Mouse (Mus musculus): ENCODE measurements around the gene Manf.

Gene Manf

GRCm38 (mm10) chr9:106891829-106892551 is at the start of gene Manf:
Gene Manf (minus strand): TSS chr9:106891979.
- in situ Hi-C loops (cut with MboI, MseI) = loop anchor here (10.0 kb wide), 1 partner anchor 463 kb away; no protein-coding TSS in a partner anchor

- in situ Hi-C loops (cut with MboI, MseI) = no loop called here
These were observed 43.2 kb upstream of the Manf start for GRCm38 (mm10) chr9:106934998-106935397.

GRCm38 (mm10) chr9:106914878-106915277 is 23.1 kb upstream of the Manf start:
- in situ Hi-C loops (cut with MboI, MseI) = no loop called here

- in situ Hi-C loops (cut with MboI, MseI) = no loop called here
These were observed 22.0 kb upstream of the Manf start for GRCm38 (mm10) chr9:106913759-106914158.

GRCm38 (mm10) chr9:106911624-106912023 is 19.8 kb upstream of the Manf start:
- in situ Hi-C loops (cut with MboI, MseI) = no loop called here

GRCm38 (mm10) chr9:106908715-106909114 is 16.9 kb upstream of the Manf start:
- in situ Hi-C loops (cut with MboI, MseI) = no loop called here

- in situ Hi-C loops (cut with MboI, MseI) = no loop called here
These were observed 16.4 kb upstream of the Manf start for GRCm38 (mm10) chr9:106908174-106908573.

- in situ Hi-C loops (cut with MboI, MseI) = no loop called here
These were observed 14.8 kb upstream of the Manf start for GRCm38 (mm10) chr9:106906597-106906996.

- in situ Hi-C loops (cut with MboI, MseI) = no loop called here
These were observed 12.0 kb upstream of the Manf start for GRCm38 (mm10) chr9:106903791-106904134.

- in situ Hi-C loops (cut with MboI, MseI) = no loop called here
These were observed 11.5 kb upstream of the Manf start for GRCm38 (mm10) chr9:106903099-106903790.

- in situ Hi-C loops (cut with MboI, MseI) = no loop called here
These were observed 9.8 kb upstream of the Manf start for GRCm38 (mm10) chr9:106901596-106901995.

- in situ Hi-C loops (cut with MboI, MseI) = loop anchor here (5.0 to 10.0 kb wide), 2 partner anchors 338 to 456 kb away; no protein-coding TSS in a partner anchor
These were observed 7.1 kb upstream of the Manf start for GRCm38 (mm10) chr9:106898901-106899300.

- in situ Hi-C loops (cut with MboI, MseI) = loop anchor here (10.0 kb wide), 1 partner anchor 461 kb away; no protein-coding TSS in a partner anchor
These were observed 1.5 kb upstream of the Manf start for GRCm38 (mm10) chr9:106893327-106893726.

GRCm38 (mm10) chr9:106892552-106892875 is 735 bp upstream of the Manf start:
- in situ Hi-C loops (cut with MboI, MseI) = loop anchor here (10.0 kb wide), 1 partner anchor 462 kb away; no protein-coding TSS in a partner anchor

- in situ Hi-C loops (cut with MboI, MseI) = loop anchor here (10.0 kb wide), 1 partner anchor 463 kb away; no protein-coding TSS in a partner anchor
These were observed 438 bp downstream of the Manf start for GRCm38 (mm10) chr9:106891341-106891741.

- in situ Hi-C loops (cut with MboI, MseI) = loop anchor here (10.0 kb wide), 1 partner anchor 464 kb away; no protein-coding TSS in a partner anchor
These were observed 1.1 kb downstream of the Manf start for GRCm38 (mm10) chr9:106890496-106891240.

GRCm38 (mm10) chr9:106889321-106889720 is 2.5 kb downstream of the Manf start:
- in situ Hi-C loops (cut with MboI, MseI) = loop anchor here (10.0 kb wide), 2 partner anchors 385 to 695 kb away; partner anchors contain the start of gene Ppm1m

- in situ Hi-C loops (cut with MboI, MseI) = loop anchor here (10.0 kb wide), 2 partner anchors 386 to 694 kb away; partner anchors contain the start of gene Ppm1m
These were observed 3.4 kb downstream of the Manf start for GRCm38 (mm10) chr9:106888346-106888745.

GRCm38 (mm10) chr9:106886828-106887702 is 4.7 kb downstream of the Manf start, which contains the start of gene Rbm15b:
Gene Rbm15b (minus strand): TSS chr9:106887428.
- in situ Hi-C loops (cut with MboI, MseI) = loop anchor here (10.0 kb wide), 2 partner anchors 388 to 692 kb away; partner anchors contain the start of gene Ppm1m

GRCm38 (mm10) chr9:106885901-106886731 is 5.7 kb downstream of the Manf start:
- in situ Hi-C loops (cut with MboI, MseI) = loop anchor here (10.0 kb wide), 2 partner anchors 389 to 691 kb away; partner anchors contain the start of gene Ppm1m
